Mouse (Mus musculus): ENCODE results near the gene Slc17a2. TPM values are rescaled to one million over a fixed set of nuclear protein-coding genes. Genes with fewer than 3 reads are reported as not detected.

Gene Slc17a2
- total RNA-seq, 2 experiments from 2014 or later: not detected

- ATAC-seq (replicated peaks; ENCODE audit: low FRiP score, poor library complexity, severe bottlenecking): no peak
These were observed 62.2 kb downstream of the Slc17a2 start for GRCm38 (mm10) chr13:23868790-23869533.

DNA sequence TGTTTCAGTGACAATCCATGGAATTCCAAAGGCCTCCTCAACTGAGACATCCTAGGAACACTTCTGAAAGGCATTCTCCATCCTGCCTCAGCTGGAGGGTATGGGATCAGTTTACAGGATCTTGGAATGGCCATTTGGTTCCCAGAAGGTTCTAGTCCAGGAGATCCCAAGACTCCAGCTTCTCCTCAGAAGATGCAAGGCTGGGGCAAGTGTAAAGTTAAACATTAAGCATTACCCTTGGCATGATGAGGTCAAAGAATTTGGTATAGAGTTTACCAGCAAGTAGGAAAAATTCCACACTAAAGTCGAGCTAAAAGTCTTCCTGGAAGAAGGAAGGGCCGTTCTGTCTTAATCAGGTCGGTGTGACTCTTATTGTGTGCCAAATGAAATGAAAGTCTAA lies 63.2 kb downstream of the Slc17a2 start:
- ATAC-seq (replicated peaks; ENCODE audit: low FRiP score, poor library complexity, severe bottlenecking): no peak

GRCm38 (mm10) chr13:23873141-23873540 lies 66.3 kb downstream of the Slc17a2 start:
- ATAC-seq (replicated peaks; ENCODE audit: low FRiP score, poor library complexity, severe bottlenecking): no peak

Other genes with a start within 250 kb of the Slc17a2 start
- gene Hist1h3e, start 244.6 kb upstream of the Slc17a2 start, total RNA-seq (2015; ENCODE audit: low replicate concordance): 37.3 and 49.5 TPM in 2 replicates
- gene Hist1h3e, start 244.6 kb upstream of the Slc17a2 start, total RNA-seq (2017; ENCODE audit: low replicate concordance): 84.7 and 92.0 TPM in 2 replicates
- gene Hist1h2ae, start 235.8 kb upstream of the Slc17a2 start, total RNA-seq (2015; ENCODE audit: low replicate concordance): 1.7 TPM in 1 of 2 replicates, not detected in the other
- gene Hist1h2ae, start 235.8 kb upstream of the Slc17a2 start, total RNA-seq (2017; ENCODE audit: low replicate concordance): 122 and 175 TPM in 2 replicates
- 170 and 206 TPM in 2 replicates for gene Hist1h2bg, start 235.6 kb upstream of the Slc17a2 start, total RNA-seq (2015; ENCODE audit: low replicate concordance)
- gene Hist1h2bg, start 235.6 kb upstream of the Slc17a2 start, total RNA-seq (2017; ENCODE audit: low replicate concordance): 470 and 670 TPM in 2 replicates
- 208 and 222 TPM in 2 replicates for gene Hist1h2bf, start 232.8 kb upstream of the Slc17a2 start, total RNA-seq (2015; ENCODE audit: low replicate concordance)
- gene Hist1h2bf, start 232.8 kb upstream of the Slc17a2 start, total RNA-seq (2017; ENCODE audit: low replicate concordance): 253 and 407 TPM in 2 replicates
- not detected in 2 replicates for gene Hist1h2ad, start 232.6 kb upstream of the Slc17a2 start, total RNA-seq (2015; ENCODE audit: low replicate concordance)
- 370 and 678 TPM in 2 replicates for gene Hist1h2ad, start 232.6 kb upstream of the Slc17a2 start, total RNA-seq (2017; ENCODE audit: low replicate concordance)
- gene Hist1h3d, start 231.2 kb upstream of the Slc17a2 start, total RNA-seq (2015; ENCODE audit: low replicate concordance): 52.8 and 69.6 TPM in 2 replicates
- 50.4 and 63.8 TPM in 2 replicates for gene Hist1h3d, start 231.2 kb upstream of the Slc17a2 start, total RNA-seq (2017; ENCODE audit: low replicate concordance)
- gene Hist1h4d, start 225.4 kb upstream of the Slc17a2 start, total RNA-seq (2015; ENCODE audit: low replicate concordance): 243 and 262 TPM in 2 replicates
- gene Hist1h4d, start 225.4 kb upstream of the Slc17a2 start, total RNA-seq (2017; ENCODE audit: low replicate concordance): 403 and 449 TPM in 2 replicates
- gene Hist1h2be, start 185.9 kb upstream of the Slc17a2 start, total RNA-seq (2015; ENCODE audit: low replicate concordance): 6.7 and 17.6 TPM in 2 replicates
- 69.9 and 74.3 TPM in 2 replicates for gene Hist1h2be, start 185.9 kb upstream of the Slc17a2 start, total RNA-seq (2017; ENCODE audit: low replicate concordance)
- 468 and 530 TPM in 2 replicates for gene Hist1h1e, start 184.4 kb upstream of the Slc17a2 start, total RNA-seq (2015; ENCODE audit: low replicate concordance)
- gene Hist1h1e, start 184.4 kb upstream of the Slc17a2 start, total RNA-seq (2017; ENCODE audit: low replicate concordance): 717 and 954 TPM in 2 replicates
- gene Hist1h2ac, start 123.0 kb upstream of the Slc17a2 start, total RNA-seq (2015; ENCODE audit: low replicate concordance): 5.6 and 12.3 TPM in 2 replicates
- gene Hist1h2ac, start 123.0 kb upstream of the Slc17a2 start, total RNA-seq (2017; ENCODE audit: low replicate concordance): 55.5 and 70.6 TPM in 2 replicates
- gene Hist1h2bc, start 122.8 kb upstream of the Slc17a2 start, total RNA-seq (2015; ENCODE audit: low replicate concordance): 44.9 and 49.2 TPM in 2 replicates
- 164 and 206 TPM in 2 replicates for gene Hist1h2bc, start 122.8 kb upstream of the Slc17a2 start, total RNA-seq (2017; ENCODE audit: low replicate concordance)
- gene Hist1h1t, start 111.2 kb upstream of the Slc17a2 start, total RNA-seq (2015; ENCODE audit: low replicate concordance): not detected in 2 replicates
- gene Hist1h1t, start 111.2 kb upstream of the Slc17a2 start, total RNA-seq (2017; ENCODE audit: low replicate concordance): 1.9 and 2.0 TPM in 2 replicates
- 59.8 and 77.5 TPM in 2 replicates for gene Hist1h4c, start 108.5 kb upstream of the Slc17a2 start, total RNA-seq (2015; ENCODE audit: low replicate concordance)
- 249 and 402 TPM in 2 replicates for gene Hist1h4c, start 108.5 kb upstream of the Slc17a2 start, total RNA-seq (2017; ENCODE audit: low replicate concordance)
- gene Hfe, start 96.1 kb upstream of the Slc17a2 start, total RNA-seq (2015; ENCODE audit: low replicate concordance): 5.0 and 17.9 TPM in 2 replicates
- gene Hfe, start 96.1 kb upstream of the Slc17a2 start, total RNA-seq (2017; ENCODE audit: low replicate concordance): 2.0 and 4.5 TPM in 2 replicates
- 188 and 215 TPM in 2 replicates for gene Hist1h1c, start 68.2 kb upstream of the Slc17a2 start, total RNA-seq (2015; ENCODE audit: low replicate concordance)
- gene Hist1h1c, start 68.2 kb upstream of the Slc17a2 start, total RNA-seq (2017; ENCODE audit: low replicate concordance): 1,447 and 1,942 TPM in 2 replicates
- 41.1 and 59.8 TPM in 2 replicates for gene Hist1h3c, start 61.4 kb upstream of the Slc17a2 start, total RNA-seq (2015; ENCODE audit: low replicate concordance)
- gene Hist1h3c, start 61.4 kb upstream of the Slc17a2 start, total RNA-seq (2017; ENCODE audit: low replicate concordance): 178 and 330 TPM in 2 replicates
- gene Hist1h2bb, start 60.3 kb upstream of the Slc17a2 start, total RNA-seq (2015; ENCODE audit: low replicate concordance): 79.4 and 128 TPM in 2 replicates
- 1,415 and 1,638 TPM in 2 replicates for gene Hist1h2bb, start 60.3 kb upstream of the Slc17a2 start, total RNA-seq (2017; ENCODE audit: low replicate concordance)
- 12.5 and 24.5 TPM in 2 replicates for gene Hist1h2ab, start 55.9 kb upstream of the Slc17a2 start, total RNA-seq (2015; ENCODE audit: low replicate concordance)
- 1,181 and 1,326 TPM in 2 replicates for gene Hist1h2ab, start 55.9 kb upstream of the Slc17a2 start, total RNA-seq (2017; ENCODE audit: low replicate concordance)
- gene Hist1h3b, start 54.7 kb upstream of the Slc17a2 start, total RNA-seq (2015; ENCODE audit: low replicate concordance): 179 and 183 TPM in 2 replicates
- gene Hist1h3b, start 54.7 kb upstream of the Slc17a2 start, total RNA-seq (2017; ENCODE audit: low replicate concordance): 251 and 270 TPM in 2 replicates
- gene Hist1h4b, start 50.0 kb upstream of the Slc17a2 start, total RNA-seq (2015; ENCODE audit: low replicate concordance): 50.5 and 52.2 TPM in 2 replicates
- gene Hist1h4b, start 50.0 kb upstream of the Slc17a2 start, total RNA-seq (2017; ENCODE audit: low replicate concordance): 150 and 446 TPM in 2 replicates
- gene Hist1h4a, start 45.8 kb upstream of the Slc17a2 start, total RNA-seq (2015; ENCODE audit: low replicate concordance): 15.4 and 15.7 TPM in 2 replicates
- gene Hist1h4a, start 45.8 kb upstream of the Slc17a2 start, total RNA-seq (2017; ENCODE audit: low replicate concordance): 211 and 254 TPM in 2 replicates
- gene Hist1h3a, start 44.6 kb upstream of the Slc17a2 start, total RNA-seq (2015; ENCODE audit: low replicate concordance): 26.3 and 29.6 TPM in 2 replicates
- 171 and 175 TPM in 2 replicates for gene Hist1h3a, start 44.6 kb upstream of the Slc17a2 start, total RNA-seq (2017; ENCODE audit: low replicate concordance)
- 106 and 128 TPM in 2 replicates for gene Hist1h1a, start 43.3 kb upstream of the Slc17a2 start, total RNA-seq (2015; ENCODE audit: low replicate concordance)
- 1,089 and 2,054 TPM in 2 replicates for gene Hist1h1a, start 43.3 kb upstream of the Slc17a2 start, total RNA-seq (2017; ENCODE audit: low replicate concordance)
- gene Trim38, start 37.1 kb upstream of the Slc17a2 start, total RNA-seq (2015; ENCODE audit: low replicate concordance): not detected in 2 replicates
- gene Trim38, start 37.1 kb upstream of the Slc17a2 start, total RNA-seq (2017; ENCODE audit: low replicate concordance): not detected in 2 replicates
- gene Slc17a3, start 32.4 kb downstream of the Slc17a2 start, total RNA-seq (2015; ENCODE audit: low replicate concordance): not detected in 2 replicates
- not detected in 2 replicates for gene Slc17a3, start 32.4 kb downstream of the Slc17a2 start, total RNA-seq (2017; ENCODE audit: low replicate concordance)
- not detected in 2 replicates for gene Slc17a1, start 60.8 kb downstream of the Slc17a2 start, total RNA-seq (2015; ENCODE audit: low replicate concordance)
- gene Slc17a1, start 60.8 kb downstream of the Slc17a2 start, total RNA-seq (2017; ENCODE audit: low replicate concordance): not detected in 2 replicates
- gene Slc17a4, start 108.0 kb downstream of the Slc17a2 start, total RNA-seq (2015; ENCODE audit: low replicate concordance): not detected in 2 replicates
- gene Slc17a4, start 108.0 kb downstream of the Slc17a2 start, total RNA-seq (2017; ENCODE audit: low replicate concordance): 0.56 TPM in 1 of 2 replicates, not detected in the other
- gene Hist1h2ba, start 127.2 kb downstream of the Slc17a2 start, total RNA-seq (2015; ENCODE audit: low replicate concordance): not detected in 2 replicates
- not detected in 2 replicates for gene Hist1h2ba, start 127.2 kb downstream of the Slc17a2 start, total RNA-seq (2017; ENCODE audit: low replicate concordance)
- gene Hist1h2aa, start 127.5 kb downstream of the Slc17a2 start, total RNA-seq (2015; ENCODE audit: low replicate concordance): not detected in 2 replicates
- not detected in 2 replicates for gene Hist1h2aa, start 127.5 kb downstream of the Slc17a2 start, total RNA-seq (2017; ENCODE audit: low replicate concordance)
- gene Scgn, start 184.2 kb downstream of the Slc17a2 start, total RNA-seq (2015; ENCODE audit: low replicate concordance): not detected in 2 replicates
- not detected in 2 replicates for gene Scgn, start 184.2 kb downstream of the Slc17a2 start, total RNA-seq (2017; ENCODE audit: low replicate concordance)